Mouse (Mus musculus): ENCODE data around the gene C2cd2l.

C2cd2l gene

DNA sequence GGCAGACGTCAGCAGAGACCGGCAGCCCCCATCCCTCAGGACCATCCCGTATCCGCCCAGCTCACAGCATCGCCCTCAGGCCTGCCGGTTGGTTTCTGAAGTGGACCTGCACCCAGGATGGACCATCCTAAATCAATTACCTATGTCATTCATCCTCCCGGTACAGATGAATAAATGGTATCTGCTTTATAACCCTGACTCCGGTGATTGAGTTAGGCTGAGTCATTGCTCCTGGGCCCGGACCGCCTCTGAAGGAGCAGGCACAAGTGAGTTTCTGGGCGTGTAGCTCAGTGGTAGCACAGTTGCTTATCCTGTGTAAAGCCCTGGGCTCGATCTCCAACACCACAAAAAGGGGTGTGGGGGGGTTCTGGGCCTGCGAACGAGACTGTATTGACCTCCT lies 58.7 kb downstream of the C2cd2l start:
- no peak for DNase-seq

Measured in cerebellum, adult 18-20 months (tissue).